Mouse (Mus musculus): ENCODE measurements around the gene Kcnk3. TPM values are rescaled to one million over a fixed set of nuclear protein-coding genes. Genes with fewer than 3 reads are reported as not detected.

Kcnk3 gene
- total RNA-seq, 4 experiments from 2014 or later: 10.3 to 13.1 (median 10.7) TPM

- no peak for DNase-seq (ENCODE audit: low spot score in 2 of 2)
Observed at GRCm38 (mm10) chr5:30613242-30613641, 25.3 kb downstream of the Kcnk3 start.

DNA sequence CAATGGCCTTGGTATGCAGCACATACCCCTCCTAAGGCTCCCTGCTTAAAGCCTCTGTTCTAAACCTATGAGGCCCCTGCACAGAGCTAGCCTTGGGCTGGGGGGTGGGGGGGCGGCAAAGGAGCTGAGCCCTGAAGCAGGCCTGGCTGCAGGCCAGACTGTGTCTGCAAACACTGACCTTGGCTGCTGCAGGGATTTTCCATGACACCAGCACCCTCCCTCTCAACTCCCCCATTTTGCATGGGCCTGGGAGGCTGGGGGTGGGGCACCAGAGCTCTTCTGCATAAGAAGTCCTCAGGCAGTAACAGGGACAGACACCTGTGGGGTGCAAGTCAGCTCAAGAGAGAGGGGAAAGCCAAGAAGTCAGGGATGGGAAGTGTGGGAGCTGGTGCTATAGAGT, 26.3 kb downstream of the Kcnk3 start:
- no peak for DNase-seq (ENCODE audit: low spot score in 2 of 2)

DNA sequence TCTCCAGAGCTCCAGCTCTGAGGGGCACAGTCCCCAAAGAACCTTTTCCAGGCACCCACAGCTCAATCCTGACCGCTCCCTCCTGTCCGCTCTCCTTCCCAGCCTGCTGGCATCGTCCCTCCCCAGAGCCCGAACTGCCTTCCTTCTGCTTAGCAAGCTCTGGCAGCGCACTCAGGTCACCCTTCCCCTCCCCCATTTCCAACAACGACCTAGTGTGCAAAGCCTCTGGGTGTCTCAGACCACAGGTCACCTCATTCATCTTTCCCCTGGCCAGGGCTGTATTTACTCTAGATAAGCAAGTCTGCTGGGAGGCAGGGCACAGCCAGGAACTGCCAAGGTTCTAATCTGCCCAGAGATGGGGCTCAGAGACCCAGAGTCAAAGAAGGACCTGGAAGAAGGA, 27.4 kb downstream of the Kcnk3 start:
- no peak for DNase-seq (ENCODE audit: low spot score in 2 of 2)

DNA sequence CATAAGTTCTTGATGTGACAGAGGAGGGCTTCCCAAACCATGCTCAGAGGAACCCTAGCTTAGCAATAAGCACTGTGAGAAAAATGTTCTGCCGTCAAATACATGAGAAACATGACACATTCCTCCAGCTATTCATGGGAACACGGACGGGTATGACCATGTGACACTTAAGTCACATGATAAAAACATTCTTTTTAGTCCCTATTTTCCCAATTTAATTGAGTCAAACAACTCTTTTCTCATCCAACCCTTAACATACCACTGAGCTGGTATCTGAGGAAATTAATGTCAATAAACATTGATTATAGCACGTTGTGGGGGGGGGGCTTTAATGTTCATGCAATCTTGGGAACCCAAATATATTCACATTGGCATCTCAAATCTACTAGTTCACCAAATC, 27.8 kb downstream of the Kcnk3 start:
- DNase-seq (ENCODE audit: low spot score in 2 of 2): no peak

DNA sequence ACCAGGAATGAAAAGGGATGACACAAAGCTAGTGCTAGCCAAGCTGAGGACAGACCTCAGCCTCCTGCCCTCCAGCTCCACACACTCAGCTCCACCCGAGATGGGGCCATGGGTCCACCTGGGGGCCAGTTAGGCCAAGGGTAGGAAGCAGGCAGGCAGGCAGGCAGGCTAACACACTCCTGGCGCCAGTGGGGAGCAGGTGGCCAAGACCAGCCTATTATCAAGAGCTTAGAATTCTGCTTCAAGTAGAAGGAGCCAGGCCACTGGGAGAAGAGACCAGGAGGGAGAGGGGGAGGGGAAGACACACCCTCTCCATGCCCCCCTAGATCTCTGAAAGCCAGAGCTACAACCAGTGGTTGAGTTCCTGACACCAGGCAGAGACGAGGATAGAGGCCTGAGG, 28.7 kb downstream of the Kcnk3 start:
- no peak for DNase-seq (ENCODE audit: low spot score in 2 of 2)

- DNase-seq (ENCODE audit: low spot score in 2 of 2): no peak
Observed at GRCm38 (mm10) chr5:30617357-30617756, 29.4 kb downstream of the Kcnk3 start.

DNA sequence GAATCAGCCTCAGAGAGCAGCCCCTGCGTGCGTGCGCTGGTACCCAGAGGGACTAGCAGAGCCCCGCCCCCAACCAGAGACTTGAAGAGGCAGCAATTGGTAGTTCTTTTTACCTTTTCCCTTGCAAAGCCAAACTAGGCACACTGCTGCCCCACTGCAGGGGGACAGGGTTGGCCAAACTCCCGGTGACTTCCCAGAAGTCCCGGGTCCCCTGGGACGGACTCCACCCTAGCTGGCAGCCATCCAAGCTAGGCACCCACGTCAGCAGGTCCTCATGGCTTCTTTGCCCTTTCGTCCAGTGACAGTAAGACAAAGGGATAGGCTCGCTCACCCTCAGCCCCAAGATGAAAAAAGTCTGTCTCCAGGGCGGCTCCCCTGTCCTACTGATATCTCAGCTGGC, 29.9 kb downstream of the Kcnk3 start:
- no peak for DNase-seq (ENCODE audit: low spot score in 2 of 2)

GRCm38 (mm10) chr5:30618376-30619003, 30.5 kb downstream of the Kcnk3 start:
- no peak for DNase-seq (ENCODE audit: low spot score in 2 of 2)

DNA sequence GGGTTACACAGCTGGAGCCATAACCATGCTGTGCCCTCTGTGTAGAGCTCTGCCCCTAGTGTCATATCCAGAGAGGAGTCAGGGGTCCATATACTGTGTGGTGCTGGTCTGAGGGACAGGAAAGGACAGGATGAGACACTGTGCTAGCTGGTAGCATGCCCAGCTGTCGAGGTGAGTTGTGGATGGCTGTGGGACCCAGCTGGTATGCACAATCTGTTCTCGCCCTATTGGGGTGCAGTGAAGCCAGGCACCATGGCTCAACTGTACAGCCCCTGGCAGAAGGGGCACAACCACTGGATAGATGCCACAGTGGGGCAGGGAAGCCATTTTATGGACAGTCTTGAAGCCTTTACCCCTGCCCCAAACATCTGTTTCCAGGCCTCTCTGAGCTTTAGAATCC, 31.2 kb downstream of the Kcnk3 start:
- no peak for DNase-seq (ENCODE audit: low spot score in 2 of 2)

DNA sequence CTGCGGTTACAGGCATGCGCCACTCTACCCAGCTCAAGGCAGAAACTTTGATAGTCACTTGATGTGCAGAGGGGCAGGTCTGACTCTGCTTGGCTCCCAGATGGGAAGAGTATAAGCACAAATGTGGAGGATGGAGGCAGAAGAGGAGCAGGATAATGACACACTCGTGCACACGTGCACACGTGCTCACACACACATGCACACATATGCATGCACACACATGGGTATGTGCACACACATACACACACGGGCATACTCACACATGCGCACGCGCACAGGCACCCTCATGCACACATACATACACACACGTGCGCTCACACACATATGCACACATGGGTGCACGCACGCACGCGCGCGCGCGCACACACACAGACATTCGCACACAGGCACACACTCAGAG, 32.6 kb downstream of the Kcnk3 start:
- no peak for DNase-seq (ENCODE audit: low spot score in 2 of 2)

DNA sequence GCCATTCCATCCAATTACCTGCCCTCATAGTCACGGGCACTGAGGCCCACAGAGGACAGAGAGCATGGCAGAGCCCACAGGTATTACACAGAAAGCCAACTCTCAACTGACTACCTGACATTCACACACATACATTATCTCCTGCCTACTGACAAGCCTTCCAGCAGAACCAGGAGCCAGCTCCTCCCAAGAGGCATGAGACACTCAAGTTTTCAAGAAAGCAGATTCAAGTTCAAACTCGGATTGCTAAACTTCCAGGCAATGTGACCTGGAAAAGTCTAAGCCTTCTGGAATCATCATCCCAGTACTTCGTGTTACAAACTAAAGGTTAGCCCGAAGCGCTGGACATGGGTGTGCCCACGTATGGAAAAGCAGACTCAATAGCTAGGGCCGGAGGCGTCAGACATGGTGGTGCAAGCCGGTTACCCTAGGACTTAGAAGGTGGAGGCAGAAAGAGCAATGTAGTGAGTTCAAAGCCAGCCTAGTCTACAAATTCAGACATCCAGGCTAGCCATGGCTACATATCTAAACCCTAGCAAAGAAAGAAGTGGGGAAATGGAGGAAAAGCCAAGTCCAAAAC, 33.3 kb downstream of the Kcnk3 start:
- no peak for DNase-seq (ENCODE audit: low spot score in 2 of 2)

GRCm38 (mm10) chr5:30621844-30622176, 33.8 kb downstream of the Kcnk3 start:
- no peak for DNase-seq (ENCODE audit: low spot score in 2 of 2)

GRCm38 (mm10) chr5:30622177-30622840, 34.3 kb downstream of the Kcnk3 start:
- DNase-seq (ENCODE audit: low spot score in 2 of 2): no peak

DNA sequence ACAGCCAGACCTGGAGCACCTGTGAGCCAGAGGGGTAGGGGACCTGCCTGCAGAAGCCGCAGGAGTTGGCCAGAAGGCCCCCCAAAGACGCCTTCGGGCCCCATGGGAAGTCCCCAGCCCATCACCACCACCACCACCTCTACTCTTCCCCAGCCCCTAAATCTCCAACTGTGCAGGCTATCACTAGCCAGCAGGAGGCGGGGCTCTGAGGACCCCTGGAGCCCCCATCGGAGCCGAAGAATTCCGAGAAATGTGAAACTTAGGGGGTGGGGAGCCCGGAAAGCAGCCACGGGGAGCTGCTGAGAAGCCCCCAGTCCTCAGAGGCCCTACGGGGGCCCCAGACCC, 34.8 kb downstream of the Kcnk3 start:
- no peak for DNase-seq (ENCODE audit: low spot score in 2 of 2)

DNA sequence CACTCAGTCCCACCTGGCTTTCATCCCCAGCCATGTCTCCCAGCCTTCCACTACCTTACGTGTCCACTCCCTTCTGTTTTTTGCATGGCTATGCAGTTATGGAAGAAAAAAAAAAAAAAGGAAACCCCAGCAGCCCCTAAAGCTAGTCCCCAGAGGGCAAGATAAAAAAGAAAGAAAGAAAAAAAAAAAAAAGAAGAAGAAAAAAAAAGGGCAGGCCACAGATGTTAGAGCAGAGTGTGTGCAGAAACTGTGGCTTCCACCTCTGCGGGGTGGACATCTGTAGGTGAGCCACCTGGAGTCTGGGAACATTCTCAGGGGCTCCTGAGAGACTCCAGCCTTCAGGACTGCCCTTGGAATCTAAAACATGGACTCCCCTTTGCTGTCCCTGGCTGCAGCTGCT, 35.4 kb downstream of the Kcnk3 start:
- no peak for DNase-seq (ENCODE audit: low spot score in 2 of 2)

GRCm38 (mm10) chr5:30624311-30624710, 36.3 kb downstream of the Kcnk3 start:
- no peak for DNase-seq (ENCODE audit: low spot score in 2 of 2)

DNA sequence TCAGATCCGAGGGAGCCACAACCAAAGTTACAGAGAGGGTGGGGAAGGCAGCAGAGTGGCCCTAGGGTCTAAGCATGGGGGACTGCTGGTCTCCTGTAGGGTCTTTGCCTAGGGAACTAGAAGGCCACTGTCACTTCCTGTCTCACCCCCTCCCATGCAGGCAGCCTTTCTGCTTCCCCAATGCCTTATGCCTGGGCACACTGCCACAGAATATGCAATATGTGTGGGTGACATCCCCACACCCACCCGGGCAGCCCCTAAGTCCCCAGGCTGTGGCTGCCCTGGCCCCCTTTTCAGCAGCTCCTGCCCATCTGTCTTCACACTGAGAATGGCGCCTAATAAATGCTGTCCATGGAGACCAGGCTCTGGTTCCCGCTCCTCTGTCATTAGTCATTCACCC, 36.9 kb downstream of the Kcnk3 start:
- DNase-seq (ENCODE audit: low spot score in 2 of 2): no peak

- DNase-seq (ENCODE audit: low spot score in 2 of 2): no peak
Observed at GRCm38 (mm10) chr5:30625379-30625778, 37.4 kb downstream of the Kcnk3 start.

GRCm38 (mm10) chr5:30626331-30627105, 38.5 kb downstream of the Kcnk3 start:
- DNase-seq (ENCODE audit: low spot score in 2 of 2): no peak

DNA sequence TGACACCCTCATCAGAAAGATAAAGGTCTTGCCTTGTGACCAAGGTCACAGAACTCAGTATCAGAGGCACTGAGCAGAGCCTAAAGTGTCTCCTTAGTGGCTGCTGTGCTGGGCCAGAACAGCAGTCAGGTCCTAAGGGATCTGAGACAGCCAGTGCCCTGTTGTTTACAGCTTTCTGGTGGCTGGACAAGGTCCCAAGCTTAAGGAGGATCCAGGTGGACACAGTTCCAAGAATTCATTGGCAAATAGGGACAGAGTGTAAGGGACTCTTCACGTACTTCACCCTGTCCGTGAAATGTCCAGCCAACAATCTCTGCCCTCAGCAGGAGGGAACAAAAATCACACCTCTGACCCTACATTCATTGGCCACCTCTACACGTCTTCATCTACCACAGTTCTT, 40.5 kb downstream of the Kcnk3 start:
- no peak for DNase-seq (ENCODE audit: low spot score in 2 of 2)

GRCm38 (mm10) chr5:30630401-30630800, 42.4 kb downstream of the Kcnk3 start:
- no peak for DNase-seq (ENCODE audit: low spot score in 2 of 2)

GRCm38 (mm10) chr5:30632134-30632533, 44.2 kb downstream of the Kcnk3 start:
- DNase-seq (ENCODE audit: low spot score in 2 of 2): no peak

DNA sequence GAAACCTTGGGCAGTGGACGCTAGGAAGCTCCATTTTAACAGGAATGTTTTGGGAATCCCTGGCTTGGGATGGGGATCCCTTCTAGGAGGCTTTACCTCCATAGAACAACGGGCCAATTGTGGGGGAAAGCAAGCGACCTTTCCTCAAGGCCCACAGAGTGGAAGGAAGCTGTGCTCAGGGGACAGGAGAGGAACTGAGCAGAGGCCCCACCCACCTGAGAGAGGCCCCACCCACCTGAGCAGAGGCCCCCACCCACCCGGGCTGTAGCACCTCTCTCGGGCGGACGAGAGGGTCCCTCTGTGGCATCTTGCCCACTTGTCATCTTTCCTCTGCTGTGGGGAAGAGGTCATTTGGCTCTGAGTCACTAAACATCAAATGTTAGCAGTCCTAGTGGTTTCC, 49.0 kb downstream of the Kcnk3 start:
- DNase-seq (ENCODE audit: low spot score in 2 of 2): no peak

All from layer of hippocampus, adult 8-10 months (tissue).